Mouse (Mus musculus) hindbrain, embryonic 16.5 days (tissue): ENCODE data around the gene Tnmd. TPM values are rescaled to one million over a fixed set of nuclear protein-coding genes. Genes with fewer than 3 reads are reported as not detected.

Experiments used
- ATAC-seq: fragments of 200-750 bp; cut with Nextera tagmentation; 2 replicates; pipeline ENCODE4 v1.8.0; 2017; ENCODE audit warnings: moderate TSS enrichment, moderate library complexity
- H3K27ac ChIP-seq: fragments of 300-500 bp; sonication (generic); 2 replicates; pipeline ENCODE4 v1.5.1; 2014; ENCODE audit warnings: low read depth, mild to moderate bottlenecking, control low read depth, low read length, moderate library complexity
- H3K27me3 ChIP-seq: fragments of 300-500 bp; sonication (generic); replicated peaks from 2 replicates; pipeline ENCODE4 v1.6.1; 2014; ENCODE audit warnings: low read length; ENCODE audit not compliant: control insufficient read depth, insufficient read depth
- H3K36me3 ChIP-seq: fragments of 300-500 bp; sonication (generic); 2 replicates; pipeline ENCODE4 v1.6.1; 2014; ENCODE audit warnings: mild to moderate bottlenecking, low read length, moderate library complexity, mixed read lengths; ENCODE audit not compliant: control insufficient read depth, insufficient read depth
- H3K4me1 ChIP-seq: fragments of 300-500 bp; sonication (generic); 2 replicates; pipeline ENCODE4 v1.6.1; 2014; ENCODE audit warnings: low read depth, low read length; ENCODE audit not compliant: control insufficient read depth, insufficient read depth
- H3K4me2 ChIP-seq: fragments of 300-500 bp; sonication (generic); 2 replicates; pipeline ENCODE4 v1.6.1; 2014; ENCODE audit warnings: mild to moderate bottlenecking, low read length, control low read depth, moderate library complexity
- H3K4me3 ChIP-seq: fragments of 300-500 bp; sonication (generic); 2 replicates; pipeline ENCODE4 v1.5.1; 2014; ENCODE audit warnings: mild to moderate bottlenecking, low read length, control low read depth, moderate library complexity
- H3K9ac ChIP-seq: fragments of 300-500 bp; sonication (generic); 2 replicates; pipeline ENCODE4 v1.6.1; 2014; ENCODE audit warnings: low read depth, mild to moderate bottlenecking, control low read depth, low read length, moderate library complexity
- H3K9me3 ChIP-seq: fragments of 300-500 bp; sonication (generic); 2 replicates; pipeline ENCODE4 v1.6.1; 2014; ENCODE audit warnings: mild to moderate bottlenecking, low read length, moderate library complexity; ENCODE audit not compliant: control insufficient read depth
- WGBS: fragments of 180-500 bp; shearing (Covaris S2); extraction: QIAGEN DNeasy Blood & Tissue Kit; methylation state at CpG from one replicate; pipeline ENCODE4 v1.1.7; 2014; 5-methylcytosine and 5-hydroxymethylcytosine counted together
- polyA plus RNA-seq: library from polyadenylated mRNA; unstranded; fragments of >200 nt; fragmentation: Nextera tagmentation; extraction: Ambion mirVana; gene quantifications from 2 replicates; pipeline ENCODE4 v1.2.1, GENCODE M21; 2015

Gene Tnmd
- polyA plus RNA-seq, 1 experiment from 2014 or later, result 0.66 TPM

GRCm38 (mm10) chrX:133914219-133914618 lies 63.4 kb downstream of the Tnmd start:
- Histone ChIP-seq H3K36me3 (no peaks in the 10 kb centered on the region), H3K4me1 (no peaks in the 10 kb centered on the region), H3K27me3 (no peaks in the 10 kb centered on the region), H3K9me3 (no peaks in the 10 kb centered on the region), H3K27ac (no peak overlapping the region), H3K4me3 (no peak overlapping the region), H3K9ac (no peak overlapping the region), H3K4me2 (no peak overlapping the region)
- no peak for ATAC-seq
- WGBS, result 69% methylated on average over 7 of the region's 7 CpGs

Other genes with a start within 250 kb of the Tnmd start
- 14.6 and 18.8 TPM in 2 replicates for gene Pcdh19, start 162.0 kb upstream of the Tnmd start, polyA plus RNA-seq
- 273 and 288 TPM in 2 replicates for gene Tspan6, start 47.4 kb downstream of the Tnmd start, polyA plus RNA-seq
- gene Srpx2, start 57.4 kb downstream of the Tnmd start, polyA plus RNA-seq, result 1.2 and 1.7 TPM in 2 replicates
- 0.99 and 1.0 TPM in 2 replicates for gene Sytl4, start 130.8 kb downstream of the Tnmd start, polyA plus RNA-seq
- gene Cstf2, start 208.2 kb downstream of the Tnmd start, polyA plus RNA-seq, result 65.9 and 68.2 TPM in 2 replicates